Mouse (Mus musculus) kidney, postnatal 10 days (tissue): ENCODE results near the gene Rftn2.

Source experiments
- DNase-seq: peaks from one replicate; pipeline ENCODE4 v3.0.0; 2021; ENCODE audit warnings: mixed read lengths

Rftn2 gene

GRCm38 (mm10) chr1:55226011-55226857, at the start of gene Rftn2:
TSS of gene Rftn2 (minus strand) at chr1:55226782.
- DNase-seq, result peak; percentile 67

- DNase-seq, result no peak
These were observed 38.9 kb upstream of the Rftn2 start for GRCm38 (mm10) chr1:55265447-55265846.

GRCm38 (mm10) chr1:55264385-55264784, 37.8 kb upstream of the Rftn2 start:
- DNase-seq, result no peak

DNA sequence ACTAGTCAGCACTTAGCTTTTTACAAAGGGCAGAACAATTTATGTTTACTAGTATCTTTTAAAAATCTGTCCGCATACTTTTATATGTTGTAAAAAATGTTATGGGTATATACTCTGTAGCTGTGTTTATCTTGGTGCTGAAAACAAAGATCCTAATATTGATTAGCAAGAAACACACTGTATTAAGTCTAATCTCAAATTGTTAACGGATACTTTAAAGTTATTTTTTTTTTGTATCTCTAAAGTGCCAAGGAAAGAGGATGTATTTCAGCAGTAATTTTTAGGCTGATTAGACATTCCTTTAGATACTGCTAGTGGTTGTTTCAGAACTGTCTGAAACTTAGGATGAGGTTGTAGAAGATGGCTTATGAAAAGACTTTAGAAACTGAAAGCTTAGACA, 19.8 kb upstream of the Rftn2 start:
- no peak for DNase-seq

GRCm38 (mm10) chr1:55239237-55239636, 12.7 kb upstream of the Rftn2 start:
- DNase-seq, result peak; percentile 44

DNA sequence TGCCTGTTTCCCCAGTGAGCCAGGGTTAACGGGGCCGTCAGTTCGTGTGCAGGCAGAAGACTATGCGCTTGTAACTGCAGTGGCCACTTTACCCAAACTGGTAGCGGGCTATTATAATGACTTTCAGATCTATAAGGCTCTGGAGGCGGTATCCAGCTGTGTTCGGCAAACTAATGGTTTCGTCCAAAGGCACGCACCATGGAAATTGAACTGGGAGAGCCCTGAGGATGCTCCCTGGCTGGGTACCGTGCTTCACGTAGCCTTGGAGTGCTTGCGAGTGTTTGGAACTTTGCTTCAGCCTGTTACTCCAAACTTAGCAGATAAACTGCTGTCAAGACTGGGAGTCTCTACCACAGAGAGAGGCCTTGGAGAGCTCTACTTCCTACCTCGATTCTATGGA, 11.9 kb upstream of the Rftn2 start:
- DNase-seq, result no peak

GRCm38 (mm10) chr1:55237643-55238161, 11.1 kb upstream of the Rftn2 start:
- DNase-seq, result peak; percentile 36

- peak; percentile 98 for DNase-seq
These were observed 10.5 kb upstream of the Rftn2 start, which contains the start of gene Mars2 for GRCm38 (mm10) chr1:55236890-55237642. TSS of gene Mars2 (plus strand) at chr1:55237177.

DNA sequence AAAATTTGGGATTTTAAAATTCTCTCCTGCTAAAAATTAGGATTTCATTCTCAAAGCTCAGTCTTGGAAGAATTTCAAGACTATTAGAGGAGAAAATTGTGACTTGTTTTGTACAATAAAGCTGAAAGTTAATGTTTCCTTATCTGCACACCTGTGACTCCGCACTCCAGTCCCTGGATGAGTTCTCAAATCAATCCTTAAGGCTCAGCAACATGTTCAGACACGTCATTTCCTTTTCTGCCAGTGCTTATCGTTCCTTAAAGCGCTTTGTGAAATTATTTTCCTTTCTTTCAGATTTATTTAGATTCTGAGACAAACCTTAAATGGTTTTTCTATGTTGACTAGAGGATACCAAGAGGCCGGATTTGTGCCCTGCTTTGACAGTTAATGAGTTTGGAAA, 9.9 kb upstream of the Rftn2 start:
- DNase-seq, result no peak

- DNase-seq, result no peak
These were observed 8.4 kb upstream of the Rftn2 start for GRCm38 (mm10) chr1:55234910-55235520.

GRCm38 (mm10) chr1:55228256-55228884, 1.8 kb upstream of the Rftn2 start:
- DNase-seq, result no peak

GRCm38 (mm10) chr1:55227376-55227775, 794 bp upstream of the Rftn2 start:
- DNase-seq, result no peak

GRCm38 (mm10) chr1:55225398-55225797, 1.2 kb downstream of the Rftn2 start:
- DNase-seq, result no peak

- DNase-seq, result no peak
These were observed 2.5 kb downstream of the Rftn2 start for GRCm38 (mm10) chr1:55224111-55224510.

- DNase-seq, result no peak
These were observed 3.6 kb downstream of the Rftn2 start for GRCm38 (mm10) chr1:55223026-55223425.

DNA sequence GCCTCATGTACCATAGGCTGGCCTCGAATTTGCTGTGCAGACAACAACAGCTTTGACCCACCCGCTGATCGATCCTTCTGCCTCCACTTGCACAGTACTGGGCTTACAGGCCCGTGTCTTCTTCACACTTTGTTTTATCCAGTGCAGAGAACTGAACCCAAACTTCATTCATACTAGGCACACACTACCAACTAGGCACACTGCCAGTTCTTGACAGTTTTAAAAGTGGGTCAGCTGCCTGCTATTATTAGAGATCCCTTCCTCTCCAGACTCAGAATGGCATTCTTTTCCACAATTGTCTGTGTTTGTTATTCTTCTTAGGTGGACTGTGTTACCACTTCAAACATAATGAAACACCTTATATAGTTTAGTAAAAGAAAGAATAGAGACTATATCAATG, 5.2 kb downstream of the Rftn2 start:
- no peak for DNase-seq

GRCm38 (mm10) chr1:55217191-55217590, 9.4 kb downstream of the Rftn2 start:
- DNase-seq, result peak; percentile 54

DNA sequence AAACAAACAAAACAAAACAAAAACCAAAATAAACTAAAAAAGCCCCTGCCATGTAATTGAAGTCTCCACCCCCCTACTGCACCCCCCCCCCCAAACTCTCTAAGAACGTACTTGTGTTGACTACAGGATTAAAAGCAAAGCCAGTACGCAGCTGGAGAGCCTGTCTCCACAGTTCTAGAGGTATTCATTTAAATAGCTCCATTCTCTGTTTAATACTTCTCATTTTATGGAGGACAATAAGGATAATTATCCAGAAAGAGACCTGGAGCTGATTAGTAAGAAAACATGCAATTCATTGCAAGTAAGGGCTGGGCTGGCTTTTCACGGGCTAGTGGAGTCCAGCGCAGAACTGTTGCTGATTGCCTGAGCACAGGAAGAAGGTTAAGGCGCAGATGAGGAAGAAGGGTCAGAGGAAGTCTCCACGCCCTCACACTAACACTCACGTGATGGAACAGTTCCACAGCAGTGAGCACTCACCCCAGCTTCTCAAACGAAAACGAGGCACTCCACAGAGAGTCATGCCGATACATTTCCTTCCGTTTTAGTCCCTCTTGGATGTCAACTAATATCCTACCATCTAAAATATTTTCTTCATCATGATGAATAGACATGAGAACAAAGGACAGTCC, 11.3 kb downstream of the Rftn2 start:
- peak; percentile 62 for DNase-seq

DNA sequence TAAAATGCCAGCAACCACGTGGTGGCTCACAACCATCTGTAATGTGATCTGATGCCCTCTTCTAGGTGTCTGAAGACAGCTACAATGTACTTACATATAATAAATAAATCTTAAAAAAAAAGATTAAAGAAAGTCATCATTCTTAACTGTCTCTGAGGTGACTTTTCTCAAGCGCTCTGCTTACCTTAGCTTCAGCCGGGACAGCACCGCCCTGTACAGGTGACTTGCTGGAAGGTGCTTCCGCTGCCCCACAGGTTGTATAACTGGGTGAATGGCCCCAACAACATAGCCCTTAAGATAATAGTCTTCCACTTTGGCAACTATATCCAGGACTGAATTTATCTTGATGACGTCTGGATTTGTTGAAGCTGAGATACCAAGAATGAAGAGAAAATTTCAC, 12.6 kb downstream of the Rftn2 start:
- DNase-seq, result no peak

DNA sequence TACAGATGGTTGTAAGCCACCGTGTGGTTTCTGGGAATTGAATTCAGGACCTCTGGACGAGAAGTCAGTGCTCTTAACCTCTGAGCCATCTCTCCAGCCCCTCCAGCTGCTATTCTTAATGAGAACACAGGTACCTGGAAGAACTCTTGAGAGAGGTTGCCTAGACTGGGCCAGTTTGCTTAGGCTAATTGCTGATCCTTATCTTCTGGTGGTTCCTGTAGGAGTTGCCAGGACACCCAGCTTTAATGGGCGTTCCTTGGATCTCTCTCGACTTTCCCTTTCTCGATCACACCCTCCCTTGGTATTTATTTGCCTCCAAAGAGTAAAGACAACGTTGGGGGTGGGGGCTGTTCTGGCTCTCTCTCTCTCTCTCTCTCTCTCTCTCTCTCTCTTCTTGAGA, 13.1 kb downstream of the Rftn2 start:
- DNase-seq, result no peak

DNA sequence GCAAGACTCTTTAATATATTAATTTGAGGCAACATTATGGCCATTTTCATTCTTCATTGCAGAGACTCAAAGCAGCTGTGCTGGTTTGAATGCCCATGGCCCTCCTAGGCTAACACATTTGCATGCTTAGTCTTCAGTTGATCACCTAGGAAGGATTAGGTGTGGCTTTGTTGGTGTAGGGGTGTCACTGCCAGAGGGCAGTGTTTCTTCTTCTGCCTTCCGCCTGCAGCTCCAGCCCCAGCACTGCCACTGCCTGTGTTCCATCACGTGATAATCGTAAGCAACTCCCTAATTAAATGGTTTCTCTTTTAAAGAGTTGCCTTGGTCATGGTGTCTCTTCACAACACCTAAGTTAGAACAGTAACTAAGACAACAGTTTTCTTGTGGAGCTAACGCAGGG, 13.8 kb downstream of the Rftn2 start:
- DNase-seq, result no peak

- no peak for DNase-seq
These were observed 15.5 kb downstream of the Rftn2 start for GRCm38 (mm10) chr1:55211081-55211480.
